Mouse (Mus musculus) forebrain, embryonic 16.5 days (tissue): Measurements from ENCODE around the gene Rassf6. TPM values are rescaled to one million over a fixed set of nuclear protein-coding genes. Genes with fewer than 3 reads are reported as not detected.

Source experiments
- ATAC-seq: fragments of 200-750 bp; cut with Nextera tagmentation; 2 replicates; pipeline ENCODE4 v1.8.0; 2017; ENCODE audit warnings: mild to moderate bottlenecking, moderate library complexity
- H3K27ac ChIP-seq: fragments of 300-500 bp; sonication (generic); 2 replicates; pipeline ENCODE4 v1.5.1; 2014; ENCODE audit warnings: low read length, control low read depth
- H3K27me3 ChIP-seq: fragments of 300-500 bp; sonication (generic); replicated peaks from 2 replicates; pipeline ENCODE4 v1.6.1; 2014; ENCODE audit warnings: low read length; ENCODE audit not compliant: control insufficient read depth, insufficient read depth
- H3K36me3 ChIP-seq: fragments of 300-500 bp; sonication (generic); 2 replicates; pipeline ENCODE4 v1.6.1; 2014; ENCODE audit not compliant: control insufficient read depth, insufficient read depth
- H3K4me1 ChIP-seq: fragments of 300-500 bp; sonication (generic); replicated peaks from 2 replicates; pipeline ENCODE4 v1.6.1; 2014; ENCODE audit warnings: low read length; ENCODE audit not compliant: control insufficient read depth, insufficient read depth
- H3K4me2 ChIP-seq: fragments of 300-500 bp; sonication (generic); 2 replicates; pipeline ENCODE4 v1.6.1; 2014; ENCODE audit warnings: mild to moderate bottlenecking, low read length, control low read depth
- H3K4me3 ChIP-seq: fragments of 300-500 bp; sonication (generic); replicated peaks from 2 replicates; pipeline ENCODE4 v1.5.1; 2014; ENCODE audit warnings: mild to moderate bottlenecking, low read length, control low read depth
- H3K9ac ChIP-seq: fragments of 300-500 bp; sonication (generic); replicated peaks from 2 replicates; pipeline ENCODE4 v1.6.1; 2014; ENCODE audit warnings: low read depth, low read length, control low read depth
- H3K9me3 ChIP-seq: fragments of 300-500 bp; sonication (generic); 2 replicates; pipeline ENCODE4 v1.6.1; 2016; ENCODE audit warnings: low read length; ENCODE audit not compliant: control insufficient read depth
- WGBS: fragments of 180-500 bp; shearing (Covaris S2); extraction: QIAGEN DNeasy Blood & Tissue Kit; methylation state at CpG from one replicate; pipeline ENCODE4 v1.1.7; 2014; 5-methylcytosine and 5-hydroxymethylcytosine counted together
- polyA plus RNA-seq: library from polyadenylated mRNA; unstranded; fragments of >200 nt; fragmentation: Nextera tagmentation; extraction: Ambion mirVana; gene quantifications from 2 replicates; pipeline ENCODE4 v1.2.1, GENCODE M21; 2015

Rassf6 gene
- polyA plus RNA-seq, 1 experiment from 2014 or later = 0.92 TPM

GRCm38 (mm10) chr5:90567788-90568187, 72.7 kb downstream of the Rassf6 start:
- 85% methylated on average over 5 of the region's 5 CpGs for WGBS
- Histone ChIP-seq H3K4me3 (no peak overlapping the region), H3K9ac (no peak overlapping the region), H3K4me1 (no peaks in the 10 kb centered on the region), H3K36me3 (no peaks in the 10 kb centered on the region), H3K27ac (no peak overlapping the region), H3K27me3 (no peaks in the 10 kb centered on the region), H3K9me3 (no peaks in the 10 kb centered on the region), H3K4me2 (no peak overlapping the region)
- ATAC-seq = no peak

GRCm38 (mm10) chr5:90565205-90565604, 75.3 kb downstream of the Rassf6 start:
- ATAC-seq = no peak
- Histone ChIP-seq H3K27me3 (no peaks in the 10 kb centered on the region), H3K9me3 (no peaks in the 10 kb centered on the region), H3K4me3 (no peak overlapping the region), H3K36me3 (no peaks in the 10 kb centered on the region), H3K9ac (no peak overlapping the region), H3K27ac (no peak overlapping the region), H3K4me1 (no peaks in the 10 kb centered on the region), H3K4me2 (no peak overlapping the region)
- 85% methylated on average over 6 of the region's 6 CpGs for WGBS

- H3K9ac ChIP-seq = no peak overlapping the region
- H3K9me3 ChIP-seq = no peaks in the 10 kb centered on the region
- no peak for ATAC-seq
- no peak overlapping the region for H3K4me3 ChIP-seq
- no peaks in the 10 kb centered on the region for H3K4me1 ChIP-seq
- H3K27me3 ChIP-seq = no peaks in the 10 kb centered on the region
- 79% methylated on average over 4 of the region's 4 CpGs for WGBS
- no peak overlapping the region for H3K4me2 ChIP-seq
- H3K36me3 ChIP-seq = no peaks in the 10 kb centered on the region
- H3K27ac ChIP-seq = no peak overlapping the region
Observed at GRCm38 (mm10) chr5:90564161-90564560, 76.3 kb downstream of the Rassf6 start.

DNA sequence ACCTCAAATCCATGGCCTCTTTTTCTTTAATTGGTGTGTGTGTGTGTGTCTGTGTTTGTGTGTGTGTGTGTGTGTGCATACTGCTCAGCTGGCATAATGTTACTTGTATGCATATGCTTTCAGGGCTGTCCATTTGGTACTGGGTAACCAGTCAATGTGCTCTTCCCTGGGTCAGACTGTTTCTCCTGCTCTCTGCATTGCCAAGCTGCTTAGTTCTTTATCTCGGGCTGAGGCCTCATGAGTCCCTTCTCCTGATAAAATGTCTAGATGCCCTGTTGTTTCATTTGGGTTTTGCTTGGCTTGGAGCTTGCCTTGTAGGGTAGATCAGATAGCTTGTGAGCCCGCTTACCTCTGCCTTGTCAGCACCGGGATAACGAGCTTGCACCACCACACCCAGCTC, 77.6 kb downstream of the Rassf6 start:
- H3K9me3 ChIP-seq = no peaks in the 10 kb centered on the region
- no peak overlapping the region for H3K9ac ChIP-seq
- no peak overlapping the region for H3K27ac ChIP-seq
- H3K27me3 ChIP-seq = no peaks in the 10 kb centered on the region
- 82% methylated on average over 4 of the region's 4 CpGs for WGBS
- H3K4me1 ChIP-seq = no peaks in the 10 kb centered on the region
- no peak overlapping the region for H3K4me2 ChIP-seq
- no peak for ATAC-seq
- H3K36me3 ChIP-seq = no peaks in the 10 kb centered on the region
- no peak overlapping the region for H3K4me3 ChIP-seq

- no peak for ATAC-seq
- H3K9ac ChIP-seq = no peak overlapping the region
- no peaks in the 10 kb centered on the region for H3K9me3 ChIP-seq
- no peaks in the 10 kb centered on the region for H3K36me3 ChIP-seq
- H3K4me1 ChIP-seq = no peaks in the 10 kb centered on the region
- no peak overlapping the region for H3K4me2 ChIP-seq
- no peak overlapping the region for H3K4me3 ChIP-seq
- WGBS = 90% methylated on average over 11 of the region's 11 CpGs
- H3K27me3 ChIP-seq = no peaks in the 10 kb centered on the region
- H3K27ac ChIP-seq = no peak overlapping the region
Observed at GRCm38 (mm10) chr5:90561721-90562275, 78.7 kb downstream of the Rassf6 start.

DNA sequence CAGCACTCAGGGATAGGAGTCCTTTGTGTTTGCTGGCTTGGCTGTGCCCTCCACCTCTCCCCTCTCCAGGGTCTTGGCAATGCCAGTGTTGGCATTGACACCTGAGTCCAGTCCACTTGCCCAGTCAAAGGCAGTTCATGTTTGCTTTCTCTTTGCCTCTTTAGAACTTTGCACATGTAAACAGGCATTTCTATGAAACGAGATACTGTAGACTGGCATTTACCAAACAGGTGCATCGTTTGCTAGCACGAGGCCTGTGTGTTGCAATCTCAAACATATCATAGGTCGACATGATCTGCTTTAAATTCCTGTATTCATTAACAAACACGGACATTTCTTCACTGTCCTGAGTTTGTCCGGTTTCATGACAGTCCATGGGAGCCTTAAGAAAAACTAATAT, 79.7 kb downstream of the Rassf6 start, which contains the start of gene 5830473C10Rik:
TSS of gene 5830473C10Rik (plus strand) at position 365 of the 400 bp plus-strand sequence.
- WGBS = 88% methylated on average over 6 of the region's 6 CpGs
- no peaks in the 10 kb centered on the region for H3K36me3 ChIP-seq

DNA sequence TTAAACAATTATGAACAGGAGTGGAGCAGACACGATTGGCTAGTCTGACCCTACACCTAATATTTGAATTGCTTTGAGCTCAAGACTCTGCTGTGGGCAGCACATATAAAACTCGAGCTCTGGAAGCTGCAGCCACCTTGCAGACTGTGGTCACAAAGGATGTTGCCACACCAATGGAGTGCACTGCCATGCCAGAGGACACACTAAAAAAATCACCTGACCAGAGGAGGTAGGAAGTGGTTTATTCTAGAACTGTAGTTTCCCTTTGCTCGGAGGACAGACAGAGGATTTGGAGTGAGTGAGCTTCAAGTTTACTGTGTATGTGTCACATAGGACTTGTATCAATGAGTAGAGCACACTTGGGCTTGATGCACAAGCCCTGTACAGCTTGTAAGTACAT, 84.4 kb downstream of the Rassf6 start:
- no peak overlapping the region for H3K27ac ChIP-seq
- no peaks in the 10 kb centered on the region for H3K36me3 ChIP-seq
- no peak overlapping the region for H3K4me2 ChIP-seq
- H3K4me1 ChIP-seq = no peaks in the 10 kb centered on the region
- ATAC-seq = no peak
- H3K9ac ChIP-seq = no peak overlapping the region
- no peaks in the 10 kb centered on the region for H3K9me3 ChIP-seq
- 88% methylated on average over 3 of the region's 3 CpGs for WGBS
- H3K27me3 ChIP-seq = no peaks in the 10 kb centered on the region
- H3K4me3 ChIP-seq = no peak overlapping the region

More for the DNA sequence above, 79.7 kb downstream of the Rassf6 start, which contains the start of gene 5830473C10Rik:
- no peak for ATAC-seq
- Histone ChIP-seq H3K27ac (no peak within 1 kb of the TSS), H3K9ac (no peak within 1 kb of the TSS), H3K9me3 (no peaks in the 10 kb centered on the region), H3K4me2 (no peak within 1 kb of the TSS), H3K4me3 (no peak within 1 kb of the TSS), H3K4me1 (no peaks in the 10 kb centered on the region), H3K27me3 (no peaks in the 10 kb centered on the region)

Other genes starting within 250 kb of the Rassf6 start
- 0.49 TPM in 1 of 2 replicates, not detected in the other for gene Alb, start 179.8 kb downstream of the Rassf6 start, polyA plus RNA-seq
- 0.26 and 0.52 TPM in 2 replicates for gene Afp, start 149.9 kb downstream of the Rassf6 start, polyA plus RNA-seq
- gene Afm, start 121.7 kb downstream of the Rassf6 start, polyA plus RNA-seq = not detected in 2 replicates
- not detected in 2 replicates for gene 5830473C10Rik, start 79.5 kb downstream of the Rassf6 start, polyA plus RNA-seq
- 0.12 and 0.14 TPM in 2 replicates for gene Cxcl5, start 118.7 kb upstream of the Rassf6 start, polyA plus RNA-seq
- gene Ppbp, start 127.9 kb upstream of the Rassf6 start, polyA plus RNA-seq = 0.79 and 1.4 TPM in 2 replicates
- 27.8 and 43.3 TPM in 2 replicates for gene Pf4, start 131.8 kb upstream of the Rassf6 start, polyA plus RNA-seq
- 0.28 TPM in 1 of 2 replicates, not detected in the other for gene Cxcl3, start 145.4 kb upstream of the Rassf6 start, polyA plus RNA-seq
- not detected in 2 replicates for gene Cxcl15, start 153.9 kb upstream of the Rassf6 start, polyA plus RNA-seq